Mouse (Mus musculus) testis, adult 2 months (tissue): Measurements from ENCODE around the gene Cdca7l. TPM values are rescaled to one million over a fixed set of nuclear protein-coding genes. Genes with fewer than 3 reads are reported as not detected.

ENCODE experiments used
- H3K27ac ChIP-seq: fragments of 200-500 bp; 2 replicates; pipeline ENCODE4 v1.5.1; 2012; ENCODE audit warnings: low read depth, low read length; ENCODE audit not compliant: control insufficient read depth, insufficient read depth
- H3K27me3 ChIP-seq: fragments of 200-500 bp; 2 replicates; pipeline ENCODE4 v1.6.1; 2012; ENCODE audit warnings: mild to moderate bottlenecking, low read length, moderate library complexity; ENCODE audit not compliant: control insufficient read depth, insufficient read depth
- H3K36me3 ChIP-seq: fragments of 200-500 bp; 2 replicates; pipeline ENCODE4 v1.6.1; 2012; ENCODE audit warnings: mild to moderate bottlenecking, low read length; ENCODE audit not compliant: control insufficient read depth, insufficient read depth
- H3K4me1 ChIP-seq: fragments of 200-500 bp; 2 replicates; pipeline ENCODE4 v1.6.1; 2012; ENCODE audit warnings: low read length; ENCODE audit not compliant: control insufficient read depth, insufficient read depth
- H3K4me3 ChIP-seq: fragments of 200-500 bp; 2 replicates; pipeline ENCODE4 v1.5.1; 2012; ENCODE audit warnings: low read depth, mild to moderate bottlenecking, low read length, moderate library complexity, mixed read lengths; ENCODE audit not compliant: control insufficient read depth
- CTCF ChIP-seq: fragments of 200-500 bp; IDR thresholded peaks from 2 replicates; pipeline ENCODE4 v1.5.1; 2012; ENCODE audit warnings: low read depth, mild to moderate bottlenecking, inconsistent platforms, low read length, moderate library complexity; ENCODE audit not compliant: control insufficient read depth, insufficient read depth, insufficient replicate concordance
- POLR2A ChIP-seq: fragments of 200-500 bp; IDR thresholded peaks from 2 replicates; pipeline ENCODE4 v1.6.1; 2012; ENCODE audit warnings: low read depth, mild to moderate bottlenecking, inconsistent platforms, low read length, moderate library complexity; ENCODE audit not compliant: control insufficient read depth
- polyA plus RNA-seq: library from polyadenylated mRNA; depleted of rRNA; stranded (reverse); fragments of >200 nt; gene quantifications from 2 replicates; pipeline ENCODE4 v1.2.3, GENCODE M21; 2012

Cdca7l gene
- polyA plus RNA-seq, 1 experiment: 6.4 TPM

DNA sequence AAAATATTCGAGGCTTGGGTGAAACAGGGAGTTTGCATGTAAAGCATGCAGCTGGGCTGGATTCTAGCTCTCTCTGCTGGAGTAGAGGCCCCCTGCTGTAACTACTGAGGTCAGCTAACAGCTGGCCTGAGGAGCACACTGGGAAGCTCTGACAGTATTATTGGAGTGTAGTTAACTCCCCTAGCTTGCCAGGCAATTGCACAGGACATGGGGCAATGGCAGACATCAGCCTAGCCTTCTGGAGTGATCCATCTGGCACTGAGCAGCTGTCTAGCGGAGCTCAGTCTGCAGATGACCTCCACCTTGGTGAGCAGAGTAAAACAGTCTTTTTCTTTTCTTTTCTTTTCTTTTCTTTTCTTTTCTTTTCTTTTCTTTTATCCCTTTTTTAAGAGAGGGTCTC is 33.9 kb upstream of the Cdca7l start:
- H3K4me3 ChIP-seq: no peak overlapping the region
- TF ChIP-seq CTCF (no peak), POLR2A (no peak)
- no peak overlapping the region for H3K27ac ChIP-seq
- no peaks in the 10 kb centered on the region for H3K4me1 ChIP-seq
- no peaks in the 10 kb centered on the region for H3K27me3 ChIP-seq
- no peaks in the 10 kb centered on the region for H3K36me3 ChIP-seq

DNA sequence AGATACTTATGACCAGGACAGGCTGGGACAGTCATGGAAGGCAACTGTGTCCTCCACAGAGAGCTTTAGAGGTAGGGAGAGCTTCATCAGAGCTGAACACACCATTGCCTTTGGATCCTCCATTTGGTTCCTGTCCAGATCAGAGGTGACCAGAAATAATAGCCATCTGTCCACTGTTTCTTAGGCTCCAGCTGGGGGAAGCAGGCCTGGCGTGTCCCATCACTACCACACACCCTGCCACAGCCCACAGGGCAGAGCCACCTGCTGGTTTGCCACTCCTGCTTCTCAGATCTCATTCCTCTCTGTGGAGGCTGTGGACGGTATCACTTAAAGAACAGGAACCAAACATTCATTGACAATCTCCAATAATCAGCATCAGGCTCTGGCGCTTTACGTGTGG is 32.9 kb upstream of the Cdca7l start:
- H3K4me1 ChIP-seq: no peaks in the 10 kb centered on the region

DNA sequence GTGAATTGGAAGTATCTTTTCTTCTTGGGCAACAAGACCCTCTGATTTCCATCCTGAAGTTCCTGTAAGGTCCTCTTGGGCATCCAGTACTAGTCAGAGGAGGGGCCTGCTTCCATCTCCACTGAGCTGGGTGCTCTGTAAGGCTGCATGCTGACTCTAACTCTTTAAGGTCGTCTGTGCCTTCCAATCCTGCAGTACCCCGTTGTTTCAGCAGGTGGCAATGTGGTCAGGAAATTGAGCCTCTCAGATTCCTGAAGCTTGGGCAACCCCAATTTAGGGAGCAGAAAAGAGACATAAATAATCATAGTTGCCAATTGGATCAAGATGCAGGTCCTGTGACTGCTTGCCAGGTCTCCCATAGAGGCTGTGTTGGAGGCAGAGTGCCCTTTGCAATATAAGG is 31.5 kb upstream of the Cdca7l start:
- no peaks in the 10 kb centered on the region for H3K27me3 ChIP-seq
- H3K27ac ChIP-seq: no peak overlapping the region
- no peak overlapping the region for H3K4me3 ChIP-seq
- TF ChIP-seq CTCF (peak; percentile 52; the same call in 1 of the 2 replicates), POLR2A (no peak)
- no peaks in the 10 kb centered on the region for H3K36me3 ChIP-seq
- H3K4me1 ChIP-seq: no peaks in the 10 kb centered on the region

More for the DNA sequence above, 32.9 kb upstream of the Cdca7l start:
- no peak overlapping the region for H3K27ac ChIP-seq
- H3K4me3 ChIP-seq: no peak overlapping the region
- H3K36me3 ChIP-seq: no peaks in the 10 kb centered on the region
- TF ChIP-seq POLR2A (no peak), CTCF (no peak)
- no peaks in the 10 kb centered on the region for H3K27me3 ChIP-seq

DNA sequence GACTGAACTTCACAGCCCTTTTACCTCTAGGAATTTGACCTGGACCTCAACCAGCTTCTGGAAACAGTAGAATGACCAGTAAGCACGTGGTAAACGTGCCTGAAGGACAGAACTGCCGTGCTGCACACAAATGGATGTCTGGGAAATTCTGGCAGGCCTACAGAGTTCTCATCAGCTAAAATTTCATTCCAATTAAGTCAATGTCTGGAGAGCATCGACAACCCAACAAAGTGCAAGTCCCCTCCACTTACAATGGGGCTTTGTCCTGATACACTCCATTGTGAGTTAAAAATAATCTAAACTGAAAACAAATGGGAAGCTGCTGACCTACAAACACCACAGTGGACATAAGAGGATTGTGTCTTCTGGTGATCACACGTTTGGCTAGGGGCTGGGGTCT is 27.2 kb upstream of the Cdca7l start:
- TF ChIP-seq CTCF: no peak
- no peak for TF ChIP-seq POLR2A
- Histone ChIP-seq H3K27me3 (no peaks in the 10 kb centered on the region), H3K4me1 (no peaks in the 10 kb centered on the region), H3K27ac (no peak overlapping the region), H3K4me3 (no peak overlapping the region), H3K36me3 (no peaks in the 10 kb centered on the region)

DNA sequence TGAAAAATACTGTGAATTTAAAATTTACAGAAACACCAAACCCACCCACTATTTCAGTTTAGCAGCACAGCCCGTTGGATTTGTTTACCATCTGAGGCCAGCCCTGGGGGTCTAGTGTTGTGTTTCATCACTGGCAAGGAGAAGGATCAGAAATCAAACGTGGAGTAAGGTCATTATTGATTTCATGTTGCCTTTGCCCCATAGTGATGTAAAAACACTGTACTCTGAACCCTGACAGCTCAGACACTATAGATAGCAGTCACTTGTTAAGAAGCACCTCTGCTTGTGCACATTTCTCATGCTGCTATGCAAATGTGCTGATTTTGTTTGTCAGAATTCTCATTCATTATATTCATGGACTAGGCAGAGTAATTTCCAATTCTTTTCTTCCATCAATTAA is 22.7 kb upstream of the Cdca7l start:
- H3K4me3 ChIP-seq: no peak overlapping the region
- H3K4me1 ChIP-seq: no peaks in the 10 kb centered on the region
- no peak overlapping the region for H3K27ac ChIP-seq
- no peaks in the 10 kb centered on the region for H3K36me3 ChIP-seq
- H3K27me3 ChIP-seq: no peaks in the 10 kb centered on the region
- TF ChIP-seq POLR2A (no peak), CTCF (no peak)

DNA sequence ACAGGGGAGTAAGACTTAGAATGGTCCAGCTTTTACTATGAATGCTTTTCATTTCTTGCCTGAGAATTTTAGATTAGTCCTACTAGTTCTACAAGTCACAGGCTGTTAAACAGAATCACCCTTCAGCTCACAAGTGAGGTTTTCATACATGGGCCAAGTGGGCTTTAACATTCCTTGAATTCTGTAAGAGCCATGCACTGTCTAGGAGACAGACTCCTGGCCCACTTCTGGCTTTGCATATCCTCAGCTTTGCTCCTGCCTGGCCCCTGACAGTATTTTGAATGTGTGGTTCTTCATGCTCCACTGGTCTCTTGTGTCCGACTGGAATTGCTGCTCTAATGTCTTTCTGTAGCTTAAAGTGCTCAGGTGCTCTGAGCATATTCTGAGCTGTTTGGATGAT is 20.7 kb upstream of the Cdca7l start:
- Histone ChIP-seq H3K4me3 (no peak overlapping the region), H3K27ac (no peak overlapping the region), H3K36me3 (no peaks in the 10 kb centered on the region), H3K4me1 (no peaks in the 10 kb centered on the region), H3K27me3 (no peaks in the 10 kb centered on the region)
- TF ChIP-seq POLR2A (no peak), CTCF (no peak)

DNA sequence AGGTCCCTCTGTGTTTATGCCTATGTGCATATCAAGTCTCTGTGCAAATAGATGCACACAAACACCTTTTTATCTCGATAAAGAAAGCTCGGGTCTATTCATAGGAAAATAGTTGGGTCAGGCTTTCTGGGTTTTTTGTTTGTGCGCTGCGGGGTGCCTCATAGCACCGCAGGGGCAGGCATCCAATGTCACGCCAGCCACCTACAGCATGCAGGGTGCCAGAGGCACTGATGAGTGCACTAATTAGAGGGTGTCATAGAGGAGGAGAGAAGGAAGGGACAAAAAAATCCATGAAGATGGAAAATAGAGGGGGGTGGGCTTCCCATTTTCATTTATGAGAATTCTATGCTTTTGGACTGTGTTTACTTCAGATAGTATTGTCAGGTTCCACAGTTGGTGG is 17.5 kb upstream of the Cdca7l start:
- H3K27me3 ChIP-seq: no peaks in the 10 kb centered on the region
- no peaks in the 10 kb centered on the region for H3K36me3 ChIP-seq

DNA sequence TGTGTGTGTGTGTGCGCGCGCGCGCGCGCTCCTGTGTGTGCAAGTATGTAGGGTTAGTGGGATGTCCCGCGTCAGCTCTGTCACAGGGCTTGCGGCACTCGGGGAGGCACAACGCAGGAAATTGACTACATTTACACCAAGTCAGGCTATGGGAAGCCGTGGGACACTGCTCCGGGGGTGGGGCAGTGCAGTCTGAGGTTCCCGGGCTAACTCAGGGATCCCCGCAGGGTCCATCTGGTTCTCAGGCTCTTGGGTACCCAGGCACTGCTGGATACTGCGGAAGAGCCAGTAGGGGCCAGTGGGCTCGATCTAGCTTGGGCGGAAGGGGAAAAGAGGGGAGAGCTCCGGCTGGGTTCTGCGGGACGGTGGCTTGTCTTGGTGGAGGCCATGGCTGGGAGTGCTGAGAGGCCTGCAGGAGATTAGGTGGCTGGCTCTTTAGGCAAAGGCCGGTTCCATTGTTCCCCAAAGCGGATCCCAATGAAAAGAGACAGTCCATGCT is 15.5 kb upstream of the Cdca7l start:
- H3K4me1 ChIP-seq: no peaks in the 10 kb centered on the region
- no peak for TF ChIP-seq POLR2A
- no peak for TF ChIP-seq CTCF
- H3K4me3 ChIP-seq: no peak overlapping the region
- no peaks in the 10 kb centered on the region for H3K36me3 ChIP-seq
- H3K27me3 ChIP-seq: no peaks in the 10 kb centered on the region
- no peak overlapping the region for H3K27ac ChIP-seq

More for the DNA sequence above, 17.5 kb upstream of the Cdca7l start:
- no peak for TF ChIP-seq CTCF
- TF ChIP-seq POLR2A: no peak
- Histone ChIP-seq H3K4me1 (no peaks in the 10 kb centered on the region), H3K27ac (no peak overlapping the region), H3K4me3 (no peak overlapping the region)
